Mouse (Mus musculus): ENCODE results near the gene Zfp558.
"Not testable (repeated sequence)": the region's sequence is repeated elsewhere in the genome, so short reads cannot be mapped to it uniquely, and the experiment has no call there.

Zfp558 gene

GRCm38 (mm10) chr9:18478168-18478567 is at the start of gene Zfp558, which contains the start of gene Mbd3l1:
TSS of gene Zfp558 (minus strand) at chr9:18478268.
TSS of gene Mbd3l1 (plus strand) at chr9:18478359.
- in situ Hi-C loops (cut with MboI): no loop called here

- in situ Hi-C loops (cut with MboI): no loop called here
These were observed 30.0 kb upstream of the Zfp558 start for GRCm38 (mm10) chr9:18508098-18508497.

GRCm38 (mm10) chr9:18473324-18474128 is 4.5 kb downstream of the Zfp558 start:
- in situ Hi-C loops (cut with MboI): no loop called here

GRCm38 (mm10) chr9:18468005-18468404 is 10.1 kb downstream of the Zfp558 start:
- in situ Hi-C loops (cut with MboI): no loop called here

GRCm38 (mm10) chr9:18467350-18467749 is 10.7 kb downstream of the Zfp558 start:
- in situ Hi-C loops (cut with MboI): no loop called here

- in situ Hi-C loops (cut with MboI): no loop called here
These were observed 21.5 kb downstream of the Zfp558 start for GRCm38 (mm10) chr9:18456520-18456919.

GRCm38 (mm10) chr9:18431687-18432086 is 46.4 kb downstream of the Zfp558 start:
- in situ Hi-C loops (cut with MboI): no loop called here

- in situ Hi-C loops (cut with MboI): no loop called here
These were observed 47.7 kb downstream of the Zfp558 start, which contains the start of gene Mbd3l2 for GRCm38 (mm10) chr9:18430354-18430753. TSS of gene Mbd3l2 (plus strand) at chr9:18430654.

GRCm38 (mm10) chr9:18412371-18412770 is 65.7 kb downstream of the Zfp558 start:
- in situ Hi-C loops (cut with MboI): not testable (repeated sequence)

Data from mature B cell (primary cell).